Mouse (Mus musculus) cerebellum, adult 2 months (tissue): ENCODE results near the gene Il17re.

Experiments
- CTCF ChIP-seq: fragments of 200-500 bp; IDR thresholded peaks from 2 replicates; pipeline ENCODE4 v1.5.1; 2011; ENCODE audit warnings: low read depth, mild to moderate bottlenecking, control low read depth, low read length, moderate library complexity, borderline replicate concordance; ENCODE audit not compliant: insufficient read depth
- POLR2A ChIP-seq: fragments of 200-500 bp; IDR thresholded peaks from 2 replicates; pipeline ENCODE4 v1.6.1; 2011; ENCODE audit warnings: low read length, control low read depth, borderline replicate concordance; ENCODE audit not compliant: insufficient read depth

DNA sequence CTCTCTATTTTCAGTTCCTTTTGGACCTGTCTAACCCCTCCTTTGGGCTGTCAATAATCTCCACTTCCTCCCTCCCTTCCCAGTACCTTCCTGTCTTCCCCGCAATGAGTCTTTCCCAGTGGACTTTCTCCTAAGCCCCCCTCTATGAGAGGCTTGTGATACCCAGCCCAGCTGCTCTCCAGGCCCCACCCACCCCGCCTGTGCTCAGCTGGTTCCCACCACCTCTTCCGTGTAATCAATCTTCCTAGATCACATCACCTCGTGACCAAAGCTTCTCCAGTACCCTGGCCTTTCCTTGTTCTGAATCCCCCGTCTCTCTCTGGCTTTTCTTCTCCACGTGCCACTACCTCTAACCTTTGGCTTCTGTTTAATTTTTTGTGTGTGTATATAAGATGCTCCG lies 19.1 kb downstream of the Il17re start:
- TF ChIP-seq CTCF (no peak), POLR2A (no peak)
